Mouse (Mus musculus): ENCODE results near the gene Actr3.

Actr3 gene

DNA sequence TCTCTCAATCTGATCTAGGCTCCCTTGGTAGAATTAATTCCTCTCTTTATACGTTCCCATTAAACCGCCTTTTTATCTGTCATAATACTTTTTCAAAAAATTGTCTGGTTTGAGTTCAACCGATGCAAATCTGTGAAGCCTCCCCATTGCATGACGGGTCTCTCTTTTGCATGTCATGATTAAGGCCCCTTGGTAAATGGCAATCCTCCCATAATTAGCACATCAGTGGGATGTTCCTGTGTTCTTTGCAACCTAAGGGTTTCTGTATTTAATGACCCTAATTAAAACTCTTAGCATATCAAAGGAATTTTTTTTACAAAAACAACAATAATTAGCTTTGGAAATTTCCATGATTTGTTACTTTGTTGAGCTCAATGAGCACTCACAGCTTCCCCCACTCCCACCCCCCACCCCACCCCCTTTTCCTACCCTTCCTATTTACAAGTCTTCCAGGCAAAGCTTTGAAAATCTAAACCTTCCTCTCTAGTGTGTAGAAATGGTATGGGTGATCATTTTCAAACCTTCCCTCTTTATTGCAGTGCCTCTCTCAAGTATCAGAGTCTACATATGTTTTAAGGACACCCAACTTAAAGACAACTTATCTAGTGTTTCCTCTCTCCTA lies 84.0 kb downstream of the Actr3 start:
- no peak for DNase-seq (ENCODE audit: low spot score)

DNA sequence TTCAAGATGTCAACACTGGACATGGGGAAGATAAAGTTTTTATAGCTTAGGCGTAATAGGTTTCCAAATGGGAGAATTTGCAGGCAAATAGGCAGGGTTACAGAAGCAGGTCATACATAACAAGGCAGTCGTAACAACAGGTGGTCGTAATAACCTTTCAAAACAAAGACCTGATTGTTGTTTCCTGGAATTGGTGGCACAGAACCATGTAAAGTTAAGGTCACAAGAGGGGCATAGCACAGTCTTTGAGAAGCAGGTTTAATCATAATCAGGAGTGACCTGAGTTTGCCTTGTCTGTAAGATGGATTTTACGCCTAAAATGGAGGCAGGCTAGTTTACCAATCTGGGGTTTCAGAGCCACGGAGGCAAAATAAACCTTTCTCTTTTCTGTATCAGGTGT lies 84.7 kb downstream of the Actr3 start:
- DNase-seq (ENCODE audit: low spot score), result no peak

DNA sequence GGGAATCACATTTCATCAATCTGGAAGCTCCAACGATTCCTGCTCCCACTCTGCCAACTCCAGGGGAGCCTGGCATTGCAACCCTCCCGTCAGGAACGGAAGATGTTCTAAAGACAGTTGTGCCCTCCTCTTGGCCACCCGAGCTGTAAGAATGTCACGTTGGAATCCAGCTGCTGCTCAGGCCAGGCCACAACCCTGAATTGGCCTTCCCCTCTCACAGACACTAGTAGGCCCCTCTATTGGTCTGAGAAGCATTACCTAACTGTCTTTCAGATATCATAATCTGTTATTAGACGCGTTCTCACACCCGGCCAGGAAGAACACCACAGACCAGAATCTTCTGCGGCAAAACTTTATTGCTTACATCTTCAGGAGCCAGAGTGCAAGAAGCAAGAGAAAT lies 89.7 kb downstream of the Actr3 start:
- DNase-seq (ENCODE audit: low spot score), result no peak

DNA sequence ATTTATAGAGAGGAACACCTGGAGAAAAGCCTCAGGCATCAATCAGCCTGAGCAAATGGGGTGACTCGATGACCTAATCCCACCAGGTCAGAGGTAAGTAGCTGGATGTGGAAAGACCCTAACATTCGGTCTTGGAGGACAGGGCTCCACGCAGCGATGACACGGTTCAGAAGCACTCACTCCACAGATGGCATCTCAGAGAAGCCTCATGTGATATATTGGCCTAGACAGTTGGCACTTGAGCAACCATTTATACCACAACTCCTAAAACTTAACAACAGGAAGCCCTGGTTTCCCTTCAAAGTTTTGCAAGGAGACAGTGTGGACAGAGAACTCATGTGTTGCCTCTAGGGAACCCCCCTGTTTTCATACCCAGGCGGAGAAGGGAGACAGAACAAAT lies 90.1 kb downstream of the Actr3 start:
- DNase-seq (ENCODE audit: low spot score), result no peak

DNA sequence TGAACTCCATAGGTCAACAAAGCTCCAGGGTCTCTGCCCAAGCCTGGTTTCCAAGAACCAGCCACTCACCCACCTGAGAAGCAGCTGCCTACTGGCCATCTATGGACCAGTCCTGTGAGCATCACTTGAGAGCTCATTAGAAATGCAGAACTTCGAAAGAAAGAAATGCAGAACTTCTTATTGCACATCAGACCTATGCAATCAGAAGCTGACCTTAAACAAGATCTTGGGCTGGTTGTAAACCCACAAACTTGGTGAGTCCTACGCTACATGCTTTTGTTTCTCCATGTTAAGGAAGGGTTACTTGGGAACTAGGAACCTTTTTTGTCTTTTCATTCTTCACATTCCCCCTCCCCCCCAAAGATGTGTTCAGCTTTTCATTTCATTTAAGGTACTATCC lies 92.4 kb downstream of the Actr3 start:
- no peak for DNase-seq (ENCODE audit: low spot score)
